9 mouse cellular contexts compared by ENCODE assay signal in genomic region chr16:95466548-95466947, GRCm38 (mm10).
A peak's percentile ranks its signal among the peaks of the same experiment; 100 is the strongest.
DNase-seq lines count a peak whose midpoint lies in the region; ATAC-seq and TF ChIP-seq lines count a peak whose summit lies in the region.
"Had no signal": no experiment of that assay in that cellular context is flagged by ENCODE, and none has a peak within 500 bp of the region (broad histone marks: within the 10 kb centered on the region; RNA-seq: fewer than 3 reads in every experiment).

No protein-coding gene starts in this region.

- 74% methylated on average over 1 of the region's 1 CpGs for WGBS in kidney, embryonic 16.5 days
- 90% methylated on average over 1 of the region's 1 CpGs for WGBS in embryonic facial prominence, embryonic 10.5 days
- 93% methylated on average over 1 of the region's 1 CpGs for WGBS in stomach, postnatal 0 days
- 90% methylated on average over 1 of the region's 1 CpGs for WGBS in cerebellum, adult 2 months

- H3K4me1 ChIP-seq in kidney, embryonic 16.5 days (ENCODE audit: insufficient read depth, low read length): no peaks in the 10 kb centered on the region
- peaks cover 24% of the 10 kb centered on the region for H3K4me1 ChIP-seq in embryonic facial prominence, embryonic 10.5 days
- no peaks in the 10 kb centered on the region for H3K4me1 ChIP-seq in stomach, postnatal 0 days (replicated peaks; ENCODE audit: control insufficient read depth, insufficient read depth)
- H3K4me1 ChIP-seq in cerebellum, adult 2 months (ENCODE audit: control insufficient read depth, insufficient read depth, low read length): no peaks in the 10 kb centered on the region
- H3K4me1 ChIP-seq: midbrain, embryonic 12.5 days had no signal

- no peak overlapping the region for H3K4me3 ChIP-seq in kidney, embryonic 16.5 days (ENCODE audit: low read length)
- no peak overlapping the region for H3K4me3 ChIP-seq in embryonic facial prominence, embryonic 10.5 days
- H3K4me3 ChIP-seq in stomach, postnatal 0 days (ENCODE audit: low read depth, low read length): no peak overlapping the region
- H3K4me3 ChIP-seq in cerebellum, adult 2 months (replicated peaks; ENCODE audit: insufficient read depth, low read depth, low read length): no peak overlapping the region
- H3K4me3 ChIP-seq: midbrain, embryonic 12.5 days had no signal

- peak; percentile 74 for TF ChIP-seq CTCF in stomach, postnatal 0 days (IDR thresholded peaks at IDR 0.05; ENCODE audit: low read depth)
- no peak for TF ChIP-seq CTCF in cerebellum, adult 2 months (IDR thresholded peaks at IDR 0.05; ENCODE audit: borderline replicate concordance, insufficient read depth, low read depth, low read length)

- no peak for TF ChIP-seq POLR2A in cerebellum, adult 2 months (IDR thresholded peaks at IDR 0.05; ENCODE audit: borderline replicate concordance, insufficient read depth, low read length)

- no peak overlapping the region for H3K9ac ChIP-seq in kidney, embryonic 16.5 days (replicated peaks; ENCODE audit: low read length)
- no peak overlapping the region for H3K9ac ChIP-seq in stomach, postnatal 0 days (ENCODE audit: low read length)
- H3K9ac ChIP-seq: midbrain, embryonic 12.5 days had no signal

- DNase-seq in kidney, postnatal 14 days: peak; percentile 38
- peak; percentile 10 for DNase-seq in urinary bladder, postnatal 14 days (ENCODE audit: low spot score)
- no peak for DNase-seq in urinary bladder, postnatal 25 days (ENCODE audit: low spot score)
- DNase-seq in embryonic facial prominence, embryonic 10.5 days (ENCODE audit: low spot score): peak; percentile 49
- DNase-seq in stomach, postnatal 0 days (ENCODE audit: low spot score): no peak
- DNase-seq in cerebellum, postnatal 36 days: no peak
- DNase-seq in cerebellum, adult 2 months: no peak

- no peak for TF ChIP-seq EP300 in stomach, postnatal 0 days (optimal IDR thresholded peaks at IDR 0.05)

- no peaks in the 10 kb centered on the region for H3K36me3 ChIP-seq in kidney, embryonic 16.5 days (ENCODE audit: insufficient read depth, low read length)
- no peaks in the 10 kb centered on the region for H3K36me3 ChIP-seq in embryonic facial prominence, embryonic 10.5 days (replicated peaks)
- H3K36me3 ChIP-seq in stomach, postnatal 0 days (ENCODE audit: control insufficient read depth, insufficient read depth, low read length): no peaks in the 10 kb centered on the region
- H3K36me3 ChIP-seq: midbrain, embryonic 12.5 days had no signal

- no peak overlapping the region for H3K27ac ChIP-seq in kidney, embryonic 16.5 days (ENCODE audit: low read length)
- H3K27ac ChIP-seq in embryonic facial prominence, embryonic 10.5 days (replicated peaks): no peak overlapping the region
- no peak overlapping the region for H3K27ac ChIP-seq in stomach, postnatal 0 days (replicated peaks)
- H3K27ac ChIP-seq in cerebellum, adult 2 months (ENCODE audit: insufficient read depth, low read length): no peak overlapping the region
- H3K27ac ChIP-seq: midbrain, embryonic 12.5 days had no signal

- H3K9me3 ChIP-seq in kidney, embryonic 16.5 days (ENCODE audit: low read length): no peaks in the 10 kb centered on the region
- no peaks in the 10 kb centered on the region for H3K9me3 ChIP-seq in embryonic facial prominence, embryonic 10.5 days
- H3K9me3 ChIP-seq in stomach, postnatal 0 days (ENCODE audit: control insufficient read depth, low read length): no peaks in the 10 kb centered on the region
- H3K9me3 ChIP-seq: midbrain, embryonic 12.5 days had no signal

- ATAC-seq in kidney, embryonic 16.5 days (ENCODE audit: low FRiP score, low TSS enrichment): no peak
- ATAC-seq in stomach, postnatal 0 days (ENCODE audit: low FRiP score, low TSS enrichment): no peak

- no peak overlapping the region for H3K4me2 ChIP-seq in kidney, embryonic 16.5 days (replicated peaks; ENCODE audit: low read depth, low read length)
- no peak overlapping the region for H3K4me2 ChIP-seq in stomach, postnatal 0 days (replicated peaks; ENCODE audit: low read depth)
- H3K4me2 ChIP-seq: midbrain, embryonic 12.5 days had no signal

- no peaks in the 10 kb centered on the region for H3K27me3 ChIP-seq in kidney, embryonic 16.5 days (ENCODE audit: insufficient read depth, low read length)
- no peaks in the 10 kb centered on the region for H3K27me3 ChIP-seq in embryonic facial prominence, embryonic 10.5 days (replicated peaks; ENCODE audit: low read depth, poor library complexity, severe bottlenecking)
- H3K27me3 ChIP-seq in stomach, postnatal 0 days (ENCODE audit: control insufficient read depth, insufficient read depth, low read length): no peaks in the 10 kb centered on the region
- H3K27me3 ChIP-seq in cerebellum, adult 2 months (ENCODE audit: control insufficient read depth, insufficient read depth, low read length): no peaks in the 10 kb centered on the region
- H3K27me3 ChIP-seq: midbrain, embryonic 12.5 days had no signal

Comparison
In these comparisons a context has a peak if more than half of its experiments do, and no peak if none do; other contexts are left out.
1. DNase-seq: peak in kidney, postnatal 14 days (single experiment), urinary bladder, postnatal 14 days (single experiment) and embryonic facial prominence, embryonic 10.5 days (single experiment); none in urinary bladder, postnatal 25 days (single experiment), stomach, postnatal 0 days (single experiment), cerebellum, postnatal 36 days (0 of 2) and cerebellum, adult 2 months (0 of 2).